Mouse (Mus musculus): ENCODE measurements around the gene Adamtsl1. TPM values are rescaled to one million over a fixed set of nuclear protein-coding genes. Genes with fewer than 3 reads are reported as not detected.

Adamtsl1 gene
- polyA plus RNA-seq, 1 experiment = 0.55 TPM

DNA sequence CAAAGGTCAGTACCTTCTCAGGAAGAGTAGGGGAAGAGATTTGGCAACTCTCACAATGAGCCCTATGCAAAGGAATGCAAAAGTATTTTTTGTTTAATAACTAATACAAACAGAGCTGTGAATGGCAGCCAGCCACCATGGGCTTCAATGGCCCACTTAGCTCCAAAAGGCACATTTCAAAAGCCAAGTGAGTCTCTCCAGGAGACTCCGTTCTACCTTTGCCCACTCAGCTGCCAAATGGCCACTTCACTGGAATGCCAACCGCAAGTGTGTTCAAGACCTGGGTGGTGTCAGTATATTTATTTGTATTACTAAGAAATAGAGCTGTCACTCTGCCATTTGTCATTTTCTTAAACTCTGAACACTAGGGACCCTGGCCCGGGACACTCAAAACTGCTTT lies 800.5 kb downstream of the Adamtsl1 start:
- TF ChIP-seq CTCF (IDR thresholded peaks at IDR 0.05; ENCODE audit: extremely low read depth, insufficient read depth, insufficient read length, insufficient replicate concordance) = no peak
- no peak for TF ChIP-seq POLR2A (IDR thresholded peaks at IDR 0.05; ENCODE audit: low read depth, low read length)
- Histone ChIP-seq H3K36me3 (ENCODE audit: control insufficient read depth, insufficient read depth, low read length) (no peaks in the 10 kb centered on the region), H3K27me3 (ENCODE audit: control insufficient read depth, insufficient read depth, low read length) (no peaks in the 10 kb centered on the region), H3K4me1 (ENCODE audit: control insufficient read depth, insufficient read depth, insufficient read length) (no peaks in the 10 kb centered on the region), H3K4me3 (ENCODE audit: extremely low read depth, insufficient read depth, insufficient read length) (no peak overlapping the region), H3K27ac (ENCODE audit: insufficient read depth, low read length) (no peak overlapping the region)
- no peak for DNase-seq (ENCODE audit: low read depth in 1 of 2, low spot score in 2 of 2)
- 86% methylated on average over 3 of the region's 3 CpGs for WGBS

DNA sequence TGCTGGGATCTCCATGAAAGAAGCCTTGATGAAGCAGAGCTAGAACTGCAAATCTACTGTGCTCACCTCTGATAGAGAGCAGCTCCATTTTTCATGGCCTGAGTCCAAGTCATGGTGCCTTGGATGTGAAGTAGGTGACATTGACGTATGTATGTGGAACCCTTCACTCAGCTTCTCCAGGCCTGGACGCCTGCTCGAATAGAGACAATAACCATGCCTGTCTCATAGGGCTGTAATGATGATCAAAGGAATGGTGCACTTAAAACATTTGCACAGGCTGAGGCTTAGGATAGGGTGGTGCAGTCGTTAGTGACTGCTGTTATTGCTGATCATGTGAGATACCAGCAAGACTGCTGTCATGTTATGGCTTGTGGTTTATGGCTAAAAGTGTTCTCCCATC lies 801.1 kb downstream of the Adamtsl1 start:
- H3K27me3 ChIP-seq (ENCODE audit: control insufficient read depth, insufficient read depth, low read length) = no peaks in the 10 kb centered on the region
- H3K27ac ChIP-seq (ENCODE audit: insufficient read depth, low read length) = no peak overlapping the region
- H3K4me3 ChIP-seq (ENCODE audit: extremely low read depth, insufficient read depth, insufficient read length) = no peak overlapping the region
- TF ChIP-seq POLR2A (IDR thresholded peaks at IDR 0.05; ENCODE audit: low read depth, low read length) (no peak), CTCF (IDR thresholded peaks at IDR 0.05; ENCODE audit: extremely low read depth, insufficient read depth, insufficient read length, insufficient replicate concordance) (no peak)
- no peaks in the 10 kb centered on the region for H3K36me3 ChIP-seq (ENCODE audit: control insufficient read depth, insufficient read depth, low read length)
- no peak for DNase-seq (ENCODE audit: low read depth in 1 of 2, low spot score in 2 of 2)
- WGBS = 85% methylated on average over 4 of the region's 4 CpGs
- no peaks in the 10 kb centered on the region for H3K4me1 ChIP-seq (ENCODE audit: control insufficient read depth, insufficient read depth, insufficient read length)

DNA sequence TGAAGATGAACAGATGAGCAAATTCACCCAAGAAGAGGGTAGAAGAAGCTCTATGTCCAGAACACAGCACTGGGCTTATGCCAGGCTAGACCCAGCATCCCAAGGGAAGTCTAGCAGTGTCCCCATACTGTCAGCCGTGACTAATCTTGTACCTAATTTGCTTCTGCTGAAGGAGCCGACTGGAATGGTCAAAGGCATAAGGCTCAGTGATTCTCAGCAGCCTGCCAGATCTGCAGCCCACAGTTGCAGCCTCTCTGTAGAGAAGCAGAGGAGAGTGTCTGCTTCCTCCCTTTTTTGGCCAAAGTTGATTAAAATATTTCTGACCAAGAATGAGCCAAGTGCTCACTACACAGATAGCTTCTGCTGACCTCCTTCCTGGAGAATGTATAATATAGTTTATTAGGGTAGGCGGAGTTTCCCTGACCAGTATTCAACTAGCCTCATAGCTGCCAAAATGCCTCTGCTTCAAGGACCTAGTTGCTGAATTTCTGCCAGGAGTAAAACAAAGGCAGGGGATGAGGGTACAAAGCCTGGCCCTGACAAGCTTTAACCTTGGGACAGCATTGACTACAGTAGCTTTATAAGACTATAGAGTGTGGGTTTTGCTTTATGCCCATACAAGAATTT lies 804.1 kb downstream of the Adamtsl1 start:
- DNase-seq (ENCODE audit: low read depth in 1 of 2, low spot score in 2 of 2) = no peak
- no peaks in the 10 kb centered on the region for H3K36me3 ChIP-seq (ENCODE audit: control insufficient read depth, insufficient read depth, low read length)
- no peak overlapping the region for H3K27ac ChIP-seq (ENCODE audit: insufficient read depth, low read length)
- no peaks in the 10 kb centered on the region for H3K4me1 ChIP-seq (ENCODE audit: control insufficient read depth, insufficient read depth, insufficient read length)
- no peaks in the 10 kb centered on the region for H3K27me3 ChIP-seq (ENCODE audit: control insufficient read depth, insufficient read depth, low read length)
- TF ChIP-seq POLR2A (IDR thresholded peaks at IDR 0.05; ENCODE audit: low read depth, low read length) = no peak
- TF ChIP-seq CTCF (IDR thresholded peaks at IDR 0.05; ENCODE audit: extremely low read depth, insufficient read depth, insufficient read length, insufficient replicate concordance) = no peak
- WGBS = 69% methylated on average over 3 of the region's 3 CpGs
- no peak overlapping the region for H3K4me3 ChIP-seq (ENCODE audit: extremely low read depth, insufficient read depth, insufficient read length)

DNA sequence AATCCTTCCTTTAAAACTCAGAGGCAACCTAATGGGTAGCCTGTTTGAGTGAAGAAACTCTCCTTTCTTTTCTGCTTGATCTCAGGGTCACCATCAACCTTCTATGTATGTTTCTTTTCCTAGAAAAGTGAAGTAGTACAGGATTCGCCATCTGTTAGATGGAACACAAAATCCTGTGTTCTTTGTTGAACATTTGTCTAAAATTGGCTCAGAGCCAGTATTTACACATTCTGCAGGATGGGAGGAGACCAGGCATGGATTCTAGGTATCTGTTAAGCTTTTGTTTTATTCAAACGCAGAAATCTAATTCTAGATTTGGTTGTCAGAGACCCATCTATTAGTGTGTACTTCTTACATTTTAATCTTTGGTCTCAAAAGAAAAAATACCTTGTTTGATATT lies 811.4 kb downstream of the Adamtsl1 start:
- no peaks in the 10 kb centered on the region for H3K4me1 ChIP-seq (ENCODE audit: control insufficient read depth, insufficient read depth, insufficient read length)
- WGBS = 89% methylated on average over 2 of the region's 2 CpGs
- DNase-seq (ENCODE audit: low read depth in 1 of 2, low spot score in 2 of 2) = no peak
- H3K27ac ChIP-seq (ENCODE audit: insufficient read depth, low read length) = no peak overlapping the region
- H3K27me3 ChIP-seq (ENCODE audit: control insufficient read depth, insufficient read depth, low read length) = no peaks in the 10 kb centered on the region
- no peak overlapping the region for H3K4me3 ChIP-seq (ENCODE audit: extremely low read depth, insufficient read depth, insufficient read length)
- no peaks in the 10 kb centered on the region for H3K36me3 ChIP-seq (ENCODE audit: control insufficient read depth, insufficient read depth, low read length)
- no peak for TF ChIP-seq POLR2A (IDR thresholded peaks at IDR 0.05; ENCODE audit: low read depth, low read length)
- no peak for TF ChIP-seq CTCF (IDR thresholded peaks at IDR 0.05; ENCODE audit: extremely low read depth, insufficient read depth, insufficient read length, insufficient replicate concordance)

DNA sequence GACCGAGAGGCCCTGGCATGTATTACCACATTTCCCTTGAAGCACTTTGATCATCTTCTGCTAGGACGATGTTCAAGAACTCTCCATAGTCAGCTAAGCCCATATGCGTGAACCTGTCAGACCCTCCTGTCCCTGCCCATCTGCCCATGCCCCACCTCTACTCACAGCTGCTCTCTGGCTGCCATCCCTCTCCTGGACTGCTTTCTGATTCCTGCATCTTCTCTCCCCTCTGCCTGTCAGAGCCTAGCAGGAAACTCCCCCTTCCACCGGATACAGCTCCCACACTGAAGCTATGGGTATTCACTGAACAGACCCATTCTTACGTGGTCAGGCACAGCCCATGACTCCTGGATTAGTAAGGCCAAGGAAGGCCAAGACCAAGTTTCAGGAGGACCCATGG lies 812.0 kb downstream of the Adamtsl1 start:
- no peak overlapping the region for H3K4me3 ChIP-seq (ENCODE audit: extremely low read depth, insufficient read depth, insufficient read length)
- no peak for DNase-seq (ENCODE audit: low read depth in 1 of 2, low spot score in 2 of 2)
- TF ChIP-seq POLR2A (IDR thresholded peaks at IDR 0.05; ENCODE audit: low read depth, low read length) (no peak), CTCF (IDR thresholded peaks at IDR 0.05; ENCODE audit: extremely low read depth, insufficient read depth, insufficient read length, insufficient replicate concordance) (no peak)
- no peaks in the 10 kb centered on the region for H3K27me3 ChIP-seq (ENCODE audit: control insufficient read depth, insufficient read depth, low read length)
- WGBS = 84% methylated on average over 5 of the region's 5 CpGs
- no peaks in the 10 kb centered on the region for H3K4me1 ChIP-seq (ENCODE audit: control insufficient read depth, insufficient read depth, insufficient read length)
- no peaks in the 10 kb centered on the region for H3K36me3 ChIP-seq (ENCODE audit: control insufficient read depth, insufficient read depth, low read length)
- no peak overlapping the region for H3K27ac ChIP-seq (ENCODE audit: insufficient read depth, low read length)

DNA sequence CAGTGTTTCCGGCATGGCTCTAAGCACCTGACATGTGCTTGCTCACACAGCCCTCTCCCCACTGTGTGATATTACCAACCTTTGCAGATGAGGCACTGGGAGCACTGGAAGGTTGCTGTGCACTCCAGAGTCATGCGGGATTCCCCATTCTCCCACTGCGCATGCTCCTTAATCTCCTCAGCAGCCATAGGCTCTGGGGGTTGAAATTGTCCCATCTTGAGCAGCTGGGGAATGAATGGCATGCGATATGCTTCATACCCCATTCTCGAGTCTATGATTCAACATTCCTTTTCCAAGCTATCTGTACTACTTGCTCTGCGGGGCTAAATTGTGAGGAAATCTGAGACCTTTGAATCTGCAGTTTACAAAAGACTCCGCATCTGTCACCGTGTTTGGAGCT lies 812.7 kb downstream of the Adamtsl1 start:
- H3K4me1 ChIP-seq (ENCODE audit: control insufficient read depth, insufficient read depth, insufficient read length) = no peaks in the 10 kb centered on the region
- DNase-seq (ENCODE audit: low read depth in 1 of 2, low spot score in 2 of 2) = no peak
- TF ChIP-seq CTCF (IDR thresholded peaks at IDR 0.05; ENCODE audit: extremely low read depth, insufficient read depth, insufficient read length, insufficient replicate concordance) (no peak), POLR2A (IDR thresholded peaks at IDR 0.05; ENCODE audit: low read depth, low read length) (no peak)
- WGBS = 91% methylated on average over 8 of the region's 8 CpGs
- H3K36me3 ChIP-seq (ENCODE audit: control insufficient read depth, insufficient read depth, low read length) = no peaks in the 10 kb centered on the region
- no peak overlapping the region for H3K27ac ChIP-seq (ENCODE audit: insufficient read depth, low read length)
- no peak overlapping the region for H3K4me3 ChIP-seq (ENCODE audit: extremely low read depth, insufficient read depth, insufficient read length)
- no peaks in the 10 kb centered on the region for H3K27me3 ChIP-seq (ENCODE audit: control insufficient read depth, insufficient read depth, low read length)

DNA sequence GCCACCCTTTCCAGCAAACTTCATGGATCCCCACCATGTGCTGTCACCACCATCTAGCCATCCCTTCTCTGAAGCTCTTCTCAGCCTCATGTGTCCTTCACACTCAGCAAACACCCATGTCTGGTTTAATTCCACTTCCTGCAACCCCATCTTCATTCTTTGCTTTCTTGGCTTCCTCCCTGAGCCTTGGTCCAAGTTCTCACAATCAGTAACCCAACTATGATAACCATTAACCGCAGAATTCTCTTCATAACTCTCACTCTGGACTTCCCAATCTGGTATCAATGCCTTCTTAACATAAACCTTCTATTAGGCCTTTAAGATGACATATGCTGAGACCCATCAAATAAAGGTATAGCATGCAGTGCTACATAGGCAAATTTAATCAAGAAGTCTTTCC lies 815.5 kb downstream of the Adamtsl1 start:
- no peak for TF ChIP-seq POLR2A (IDR thresholded peaks at IDR 0.05; ENCODE audit: low read depth, low read length)
- TF ChIP-seq CTCF (IDR thresholded peaks at IDR 0.05; ENCODE audit: extremely low read depth, insufficient read depth, insufficient read length, insufficient replicate concordance) = no peak
- no peak for DNase-seq (ENCODE audit: low read depth in 1 of 2, low spot score in 2 of 2)
- WGBS = 86% methylated on average over 1 of the region's 1 CpGs

More for the DNA sequence above, 815.5 kb downstream of the Adamtsl1 start:
- no peaks in the 10 kb centered on the region for H3K4me1 ChIP-seq (ENCODE audit: control insufficient read depth, insufficient read depth, insufficient read length)
- no peaks in the 10 kb centered on the region; the same call in 1 of the 2 replicates for H3K27me3 ChIP-seq (ENCODE audit: control insufficient read depth, insufficient read depth, low read length)
- H3K27ac ChIP-seq (ENCODE audit: insufficient read depth, low read length) = no peak overlapping the region
- H3K36me3 ChIP-seq (ENCODE audit: control insufficient read depth, insufficient read depth, low read length) = no peaks in the 10 kb centered on the region
- H3K4me3 ChIP-seq (ENCODE audit: extremely low read depth, insufficient read depth, insufficient read length) = no peak overlapping the region

Data from spleen, adult 2 months (tissue).